Mouse (Mus musculus): ENCODE measurements around the gene B4galt5. TPM values are rescaled to one million over a fixed set of nuclear protein-coding genes. Genes with fewer than 3 reads are reported as not detected.

Gene B4galt5
- polyA plus RNA-seq, 1 experiment from 2014 or later = 4.5 TPM

- H3K9me3 ChIP-seq (ENCODE audit: control insufficient read depth, low read length) = no peaks in the 10 kb centered on the region
- no peak overlapping the region for H3K27ac ChIP-seq (replicated peaks)
- H3K4me1 ChIP-seq (replicated peaks; ENCODE audit: control insufficient read depth, insufficient read depth) = no peaks in the 10 kb centered on the region; the same call in none of the 2 replicates
- WGBS = 40% methylated on average over 3 of the region's 3 CpGs
- H3K9ac ChIP-seq (ENCODE audit: low read length) = no peak overlapping the region
- TF ChIP-seq CTCF (IDR thresholded peaks at IDR 0.05; ENCODE audit: low read depth) = no peak
- TF ChIP-seq EP300 (optimal IDR thresholded peaks at IDR 0.05) = no peak
- DNase-seq (ENCODE audit: low spot score) = no peak
- H3K27me3 ChIP-seq (ENCODE audit: control insufficient read depth, insufficient read depth, low read length) = no peaks in the 10 kb centered on the region
- no peaks in the 10 kb centered on the region; the same call in 1 of the 2 replicates for H3K36me3 ChIP-seq (ENCODE audit: control insufficient read depth, insufficient read depth, low read length)
- ATAC-seq (ENCODE audit: low FRiP score, low TSS enrichment) = 0 out of 2 replicates have a peak, but pooled peaks have one; percentile 24
- no peak overlapping the region for H3K4me3 ChIP-seq (ENCODE audit: low read depth, low read length)
- H3K4me2 ChIP-seq (replicated peaks; ENCODE audit: low read depth) = no peak overlapping the region
Observed at GRCm38 (mm10) chr2:167316724-167317187, 32.2 kb downstream of the B4galt5 start.

GRCm38 (mm10) chr2:167314491-167314890, 34.5 kb downstream of the B4galt5 start:
- no peak overlapping the region for H3K9ac ChIP-seq (ENCODE audit: low read length)

GRCm38 (mm10) chr2:167313501-167314326, 35.3 kb downstream of the B4galt5 start:
- Histone ChIP-seq H3K4me2 (replicated peaks; ENCODE audit: low read depth) (no peak overlapping the region), H3K27ac (replicated peaks) (no peak overlapping the region; the same call in 1 of the 2 replicates), H3K27me3 (ENCODE audit: control insufficient read depth, insufficient read depth, low read length) (no peaks in the 10 kb centered on the region), H3K9ac (ENCODE audit: low read length) (no peak overlapping the region), H3K36me3 (ENCODE audit: control insufficient read depth, insufficient read depth, low read length) (peaks cover 4% of the 10 kb centered on the region; the same call in 1 of the 2 replicates), H3K9me3 (ENCODE audit: control insufficient read depth, low read length) (no peaks in the 10 kb centered on the region), H3K4me3 (ENCODE audit: low read depth, low read length) (no peak overlapping the region), H3K4me1 (replicated peaks; ENCODE audit: control insufficient read depth, insufficient read depth) (no peaks in the 10 kb centered on the region; the same call in none of the 2 replicates)
- TF ChIP-seq CTCF (IDR thresholded peaks at IDR 0.05; ENCODE audit: low read depth) (no peak), EP300 (optimal IDR thresholded peaks at IDR 0.05) (no peak)
- 47% methylated on average over 13 of the region's 13 CpGs for WGBS
- peak; percentile 62 for DNase-seq (ENCODE audit: low spot score)
- ATAC-seq (ENCODE audit: low FRiP score, low TSS enrichment) = peak; percentile 48

More at GRCm38 (mm10) chr2:167314491-167314890, 34.5 kb downstream of the B4galt5 start:
- DNase-seq (ENCODE audit: low spot score) (no peak), ATAC-seq (ENCODE audit: low FRiP score, low TSS enrichment) (no peak)
- Histone ChIP-seq H3K9me3 (ENCODE audit: control insufficient read depth, low read length) (no peaks in the 10 kb centered on the region), H3K27me3 (ENCODE audit: control insufficient read depth, insufficient read depth, low read length) (no peaks in the 10 kb centered on the region), H3K27ac (replicated peaks) (no peak overlapping the region; the same call in 1 of the 2 replicates), H3K4me2 (replicated peaks; ENCODE audit: low read depth) (no peak overlapping the region), H3K36me3 (ENCODE audit: control insufficient read depth, insufficient read depth, low read length) (peaks cover 4% of the 10 kb centered on the region; the same call in 1 of the 2 replicates), H3K4me3 (ENCODE audit: low read depth, low read length) (no peak overlapping the region), H3K4me1 (replicated peaks; ENCODE audit: control insufficient read depth, insufficient read depth) (no peaks in the 10 kb centered on the region; the same call in none of the 2 replicates)
- TF ChIP-seq CTCF (IDR thresholded peaks at IDR 0.05; ENCODE audit: low read depth) = no peak
- TF ChIP-seq EP300 (optimal IDR thresholded peaks at IDR 0.05) = no peak
- WGBS = 63% methylated on average over 8 of the region's 8 CpGs

GRCm38 (mm10) chr2:167310121-167310520, 38.9 kb downstream of the B4galt5 start:
- Histone ChIP-seq H3K27me3 (ENCODE audit: control insufficient read depth, insufficient read depth, low read length) (no peaks in the 10 kb centered on the region), H3K36me3 (ENCODE audit: control insufficient read depth, insufficient read depth, low read length) (peaks cover 6% of the 10 kb centered on the region), H3K9me3 (ENCODE audit: control insufficient read depth, low read length) (no peaks in the 10 kb centered on the region), H3K4me2 (replicated peaks; ENCODE audit: low read depth) (no peak overlapping the region), H3K4me1 (replicated peaks; ENCODE audit: control insufficient read depth, insufficient read depth) (no peaks in the 10 kb centered on the region; the same call in none of the 2 replicates), H3K9ac (ENCODE audit: low read length) (no peak overlapping the region), H3K27ac (replicated peaks) (no peak overlapping the region), H3K4me3 (ENCODE audit: low read depth, low read length) (no peak overlapping the region)
- ATAC-seq (ENCODE audit: low FRiP score, low TSS enrichment) (no peak), DNase-seq (ENCODE audit: low spot score) (no peak)
- TF ChIP-seq CTCF (IDR thresholded peaks at IDR 0.05; ENCODE audit: low read depth) (no peak), EP300 (optimal IDR thresholded peaks at IDR 0.05) (no peak)
- WGBS = 90% methylated on average over 1 of the region's 1 CpGs

- 88% methylated on average over 12 of the region's 12 CpGs for WGBS
- ATAC-seq (ENCODE audit: low FRiP score, low TSS enrichment) (no peak), DNase-seq (ENCODE audit: low spot score) (no peak)
- Histone ChIP-seq H3K27me3 (ENCODE audit: control insufficient read depth, insufficient read depth, low read length) (no peaks in the 10 kb centered on the region), H3K9ac (ENCODE audit: low read length) (no peak overlapping the region), H3K4me2 (replicated peaks; ENCODE audit: low read depth) (no peak overlapping the region), H3K27ac (replicated peaks) (no peak overlapping the region), H3K9me3 (ENCODE audit: control insufficient read depth, low read length) (no peaks in the 10 kb centered on the region), H3K4me1 (replicated peaks; ENCODE audit: control insufficient read depth, insufficient read depth) (no peaks in the 10 kb centered on the region; the same call in none of the 2 replicates), H3K36me3 (ENCODE audit: control insufficient read depth, insufficient read depth, low read length) (peaks cover 11% of the 10 kb centered on the region), H3K4me3 (ENCODE audit: low read depth, low read length) (no peak overlapping the region)
- no peak for TF ChIP-seq CTCF (IDR thresholded peaks at IDR 0.05; ENCODE audit: low read depth)
- TF ChIP-seq EP300 (optimal IDR thresholded peaks at IDR 0.05) = no peak
Observed at GRCm38 (mm10) chr2:167309286-167309685, 39.7 kb downstream of the B4galt5 start.

Data from stomach, postnatal 0 days (tissue).